Mouse (Mus musculus) layer of hippocampus, adult 9-10 months (tissue): ENCODE measurements around the gene Zp3.

ENCODE experiments used
- DNase-seq: peaks from one replicate; pipeline ENCODE4 v3.0.0; 2022; ENCODE audit warnings: low spot score

The Zp3 gene

DNA sequence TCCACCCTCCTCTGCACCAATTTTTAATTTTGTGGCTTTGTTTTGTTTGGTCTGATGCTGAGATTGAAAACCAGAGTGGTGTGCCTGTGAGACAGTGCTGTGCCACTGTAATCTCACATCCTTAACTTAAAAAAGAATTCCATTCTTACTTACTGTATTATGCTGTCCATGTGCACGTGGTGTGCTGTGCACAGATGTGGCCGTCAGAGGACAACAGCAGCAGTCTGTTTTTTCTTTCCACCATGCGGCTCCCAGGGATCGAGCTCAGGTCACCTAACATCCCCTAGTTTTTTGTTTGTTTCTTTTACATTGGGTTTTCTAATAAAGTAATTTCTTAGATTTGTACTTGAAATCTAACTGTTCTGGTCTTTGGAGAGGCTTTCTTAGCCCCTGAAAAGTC is 24.6 kb downstream of the Zp3 start:
- DNase-seq = no peak

GRCm38 (mm10) chr5:136007745-136008144 is 27.8 kb downstream of the Zp3 start:
- DNase-seq = no peak

DNA sequence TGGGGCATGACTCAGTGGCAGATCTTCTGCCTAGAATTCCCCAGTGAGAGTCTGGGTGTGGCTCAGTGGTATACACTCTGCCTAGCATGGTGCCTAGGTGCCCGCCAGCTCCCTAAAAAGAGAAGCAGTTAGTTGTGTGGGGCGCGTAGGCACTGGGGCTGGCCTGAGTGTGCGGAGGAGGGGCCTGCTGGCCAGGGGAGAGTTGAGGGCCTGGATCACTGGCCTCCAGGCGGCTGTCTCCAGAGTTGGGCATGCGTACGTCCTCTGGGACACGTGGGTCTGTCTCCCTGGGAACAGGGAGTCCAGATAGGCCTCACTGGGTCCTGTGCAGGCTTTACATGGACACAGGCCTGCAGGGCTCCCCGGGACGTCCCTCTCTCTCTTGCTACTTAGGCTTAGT is 35.0 kb downstream of the Zp3 start:
- no peak for DNase-seq

- DNase-seq = no peak
These were observed 35.7 kb downstream of the Zp3 start for GRCm38 (mm10) chr5:136015586-136015985.

DNA sequence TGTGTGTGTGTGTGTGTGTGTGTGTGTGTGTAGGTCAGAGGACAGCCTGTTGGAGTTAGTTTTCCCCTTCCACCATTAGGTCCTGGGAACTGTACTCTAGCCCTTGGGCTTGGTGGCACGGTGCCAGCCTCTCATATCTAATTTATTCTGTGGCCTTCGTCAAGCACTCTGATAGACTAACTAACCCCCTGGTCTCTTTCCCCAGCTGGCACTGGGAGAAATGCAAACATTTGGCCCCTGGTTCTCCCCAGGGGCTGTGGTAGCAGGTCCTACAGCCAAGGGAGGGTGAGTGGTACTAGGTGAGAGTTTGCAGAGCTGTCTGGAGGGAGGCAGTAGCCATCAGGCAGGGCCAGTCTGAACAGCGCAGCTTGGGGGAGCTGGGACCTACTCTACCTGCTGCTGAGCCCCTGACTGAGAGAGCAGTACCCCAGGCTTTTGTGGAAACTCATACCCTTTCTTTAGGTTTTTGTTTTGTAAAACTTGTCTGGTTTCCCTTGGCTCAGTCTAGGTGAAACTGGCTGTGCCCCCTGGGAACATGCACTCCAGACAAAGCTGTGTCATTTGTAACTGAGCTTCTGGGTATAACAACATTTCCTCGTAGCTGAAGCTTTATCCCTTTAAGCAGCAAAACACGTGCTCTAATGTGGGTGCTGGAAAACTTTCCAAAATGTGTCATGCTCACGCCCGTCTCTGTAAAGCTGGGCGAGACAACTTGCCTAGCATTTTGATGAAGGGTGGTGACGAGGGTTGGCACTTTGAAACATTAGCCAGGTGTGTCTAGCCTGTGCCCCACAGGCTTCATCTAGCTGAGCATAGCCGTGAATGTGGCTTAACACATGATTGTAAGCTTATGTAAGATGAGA is 36.3 kb downstream of the Zp3 start:
- no peak for DNase-seq

DNA sequence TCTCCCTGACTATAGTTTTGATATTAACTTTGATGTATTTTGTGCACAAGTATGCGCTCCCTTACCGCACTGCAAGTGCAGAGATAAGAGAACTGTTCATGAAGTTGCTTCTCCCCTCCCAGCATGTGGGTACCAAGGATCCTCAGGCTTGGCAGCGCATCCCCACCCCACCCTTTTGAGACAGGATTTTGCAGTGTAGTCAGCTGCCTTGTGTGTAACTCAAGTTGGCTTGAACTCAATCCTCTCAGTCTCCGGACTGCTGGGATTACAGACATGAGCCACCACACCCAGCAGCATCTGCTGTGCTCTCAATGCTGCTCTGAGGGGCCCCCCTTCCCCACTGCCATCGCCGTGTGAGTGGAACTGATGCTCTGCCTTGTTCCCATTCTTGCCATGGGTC is 37.4 kb downstream of the Zp3 start:
- no peak for DNase-seq

DNA sequence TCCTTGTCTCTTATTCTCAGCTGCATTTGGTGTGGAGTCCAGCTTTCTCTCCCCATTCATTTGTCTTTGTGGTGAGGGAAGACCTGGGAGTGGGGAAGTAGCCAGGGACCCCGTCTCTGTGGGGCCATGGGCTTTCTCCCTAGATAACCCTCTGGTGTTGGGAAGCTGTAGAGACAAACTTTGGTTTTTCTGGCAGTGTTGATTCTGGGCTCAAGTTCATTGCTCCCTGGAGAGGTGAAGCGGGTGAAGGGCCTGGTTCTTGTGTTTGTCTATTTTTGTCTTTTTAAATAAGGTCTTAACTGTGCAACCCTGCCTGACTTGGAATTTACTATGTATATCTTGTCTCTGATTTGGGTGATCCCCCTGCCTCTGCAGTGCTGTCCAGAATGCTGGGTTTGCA is 38.8 kb downstream of the Zp3 start:
- no peak for DNase-seq

- DNase-seq = no peak
These were observed 40.0 kb downstream of the Zp3 start for GRCm38 (mm10) chr5:136019907-136020306.

DNA sequence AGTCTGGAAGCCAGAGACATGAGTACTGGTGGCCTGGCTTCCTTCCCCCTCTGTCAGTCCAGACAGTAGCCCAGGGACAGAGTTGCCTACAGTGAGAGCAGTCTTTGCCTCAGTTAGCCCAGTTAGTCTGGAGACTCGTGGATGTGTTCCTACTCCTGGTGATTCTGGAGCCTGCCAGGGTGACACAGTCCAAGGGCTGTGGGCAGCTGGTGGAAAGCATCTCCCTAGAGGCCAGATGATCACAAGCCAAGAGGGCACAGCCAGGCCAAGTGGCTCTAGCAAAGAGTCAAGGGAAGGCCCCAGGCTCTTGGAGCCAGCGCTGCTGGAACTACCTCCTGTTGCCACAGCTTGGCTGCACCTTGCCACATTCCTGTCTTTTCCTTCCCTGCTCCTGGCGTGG is 45.8 kb downstream of the Zp3 start:
- DNase-seq = no peak

DNA sequence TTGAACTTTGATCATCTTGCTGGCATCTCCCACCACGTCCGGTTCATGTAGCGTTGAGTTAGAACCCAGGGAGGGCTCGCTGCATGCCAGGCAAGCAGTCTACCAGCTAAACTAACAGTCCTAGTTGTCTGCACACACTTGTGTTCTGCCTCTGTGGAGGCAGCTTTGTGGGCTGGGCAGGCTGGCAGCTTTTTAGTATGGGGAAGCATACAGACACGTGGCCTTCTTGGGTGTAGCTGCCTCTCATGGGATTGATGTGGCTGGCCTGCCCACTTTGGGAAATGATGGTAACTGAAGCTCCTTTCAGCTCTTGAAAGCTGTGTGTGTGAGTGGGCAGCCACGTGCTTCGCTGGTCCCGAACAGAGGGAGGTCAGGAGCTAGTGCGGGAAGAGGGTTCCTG is 47.0 kb downstream of the Zp3 start:
- no peak for DNase-seq

DNA sequence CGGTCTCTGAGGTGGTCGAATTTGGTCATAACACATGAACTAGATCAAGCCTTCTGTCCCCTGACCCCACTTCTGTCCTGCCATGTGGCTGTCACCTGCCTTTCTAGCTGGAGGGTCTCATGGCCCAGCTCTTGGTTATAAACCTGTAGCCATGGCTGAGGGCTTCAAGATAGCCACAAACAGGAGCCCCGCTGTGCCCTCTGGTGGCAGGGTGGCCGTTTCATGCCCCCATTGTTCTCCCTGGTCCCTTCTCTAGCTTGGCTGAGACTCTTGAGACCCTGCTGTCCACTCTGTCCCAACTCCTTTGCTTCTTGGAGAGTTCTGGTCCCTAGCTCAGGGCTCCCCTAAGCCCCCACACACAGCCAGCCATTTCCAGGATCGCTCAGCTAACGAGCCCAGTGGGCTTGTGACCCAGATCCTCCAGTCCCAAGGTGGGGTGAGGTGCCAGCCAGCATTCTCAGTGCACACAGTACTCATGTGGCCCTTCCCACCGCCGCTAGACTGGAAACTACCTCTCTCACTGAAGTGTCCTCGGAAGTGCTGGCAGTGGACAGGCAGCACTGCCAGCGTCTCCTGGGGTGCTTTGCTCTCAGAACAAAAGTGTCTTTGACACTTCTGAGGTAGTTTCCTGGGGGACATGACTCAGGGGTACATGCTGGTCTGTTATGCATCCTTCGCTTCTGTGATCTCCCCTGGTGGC is 47.9 kb downstream of the Zp3 start:
- no peak for DNase-seq

DNA sequence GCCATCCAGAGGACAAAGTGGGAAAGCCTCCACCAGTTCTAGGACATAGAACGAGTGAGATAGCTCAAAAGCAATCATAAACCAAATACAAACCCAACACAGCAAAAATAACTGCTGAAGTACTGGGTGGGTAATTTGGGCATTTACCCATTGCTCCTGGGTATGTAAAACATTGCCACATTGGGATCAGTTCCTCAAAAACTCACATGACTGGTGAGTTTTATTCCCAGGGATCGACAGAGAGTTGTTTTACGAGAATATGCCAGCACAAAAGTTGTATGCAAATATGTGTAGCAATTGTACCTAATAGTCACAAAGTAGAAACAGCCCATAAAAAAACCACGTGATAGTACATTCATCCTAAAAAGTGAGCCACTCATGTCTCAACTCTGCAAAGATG is 55.0 kb downstream of the Zp3 start:
- DNase-seq = no peak

DNA sequence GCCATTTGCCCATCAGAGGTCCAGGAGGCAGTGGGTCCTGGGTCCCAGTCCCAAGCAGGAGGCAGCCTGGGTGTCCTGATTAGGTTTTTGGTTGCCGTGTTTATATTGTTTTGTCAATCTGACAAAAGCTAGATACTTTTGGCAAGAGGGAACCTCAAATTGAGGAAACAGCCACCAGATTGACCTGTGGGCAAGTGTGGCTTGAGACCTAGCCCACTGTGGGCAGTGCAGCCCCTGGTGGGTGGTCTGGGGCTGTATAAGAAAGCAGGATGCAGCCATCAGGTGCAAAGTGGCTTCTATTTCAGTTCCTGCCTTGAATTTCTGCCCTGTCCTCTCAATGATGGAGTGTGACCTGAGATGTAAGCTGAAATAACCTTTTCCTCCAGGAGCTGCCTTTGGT is 55.4 kb downstream of the Zp3 start:
- DNase-seq = no peak

DNA sequence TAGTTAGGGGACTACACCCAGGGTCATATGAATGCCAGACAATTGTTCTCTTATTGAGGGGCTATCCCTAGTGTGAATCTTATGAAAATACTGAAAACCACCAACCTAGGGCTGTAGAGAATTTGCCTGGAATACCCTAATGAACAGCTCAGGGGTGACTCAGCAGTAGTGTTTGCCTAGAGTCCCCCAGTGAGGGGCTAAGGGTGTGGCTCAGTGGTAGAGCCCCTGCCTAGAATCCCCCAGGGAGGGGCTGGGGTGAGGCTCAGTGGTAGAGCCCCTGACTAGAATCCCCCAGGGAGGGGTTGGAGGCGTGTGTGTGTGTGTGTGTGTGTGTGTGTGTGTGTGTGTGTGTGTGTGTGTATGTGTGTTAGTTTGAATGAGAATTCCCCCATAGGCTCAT is 56.8 kb downstream of the Zp3 start:
- DNase-seq = no peak
